Mouse (Mus musculus) olfactory bulb, adult 2 months (tissue): ENCODE data around the gene Gnas.

Experiments
- CTCF ChIP-seq: fragments of 200-500 bp; IDR thresholded peaks from 2 replicates; pipeline ENCODE4 v1.5.1; 2012; ENCODE audit warnings: low read depth, mild to moderate bottlenecking, low read length, moderate library complexity; ENCODE audit not compliant: insufficient read depth
- POLR2A ChIP-seq: fragments of 200-500 bp; IDR thresholded peaks from 2 replicates; pipeline ENCODE4 v1.6.1; 2012; ENCODE audit warnings: mild to moderate bottlenecking, low read depth, low read length, moderate library complexity; ENCODE audit not compliant: insufficient read depth

GRCm38 (mm10) chr2:174346612-174346998, 62.5 kb downstream of the Gnas start, which contains the start of gene Gm20721:
- no peak for TF ChIP-seq POLR2A
- no peak for TF ChIP-seq CTCF
